Mouse (Mus musculus) hindbrain, embryonic 16.5 days (tissue): Measurements from ENCODE around the gene Kcnj1. TPM values are rescaled to one million over a fixed set of nuclear protein-coding genes. Genes with fewer than 3 reads are reported as not detected.

Experiments used
- ATAC-seq: fragments of 200-750 bp; cut with Nextera tagmentation; 2 replicates; pipeline ENCODE4 v1.8.0; 2017; ENCODE audit warnings: moderate TSS enrichment, moderate library complexity
- H3K27ac ChIP-seq: fragments of 300-500 bp; sonication (generic); 2 replicates; pipeline ENCODE4 v1.5.1; 2014; ENCODE audit warnings: low read depth, mild to moderate bottlenecking, control low read depth, low read length, moderate library complexity
- H3K27me3 ChIP-seq: fragments of 300-500 bp; sonication (generic); replicated peaks from 2 replicates; pipeline ENCODE4 v1.6.1; 2014; ENCODE audit warnings: low read length; ENCODE audit not compliant: control insufficient read depth, insufficient read depth
- H3K36me3 ChIP-seq: fragments of 300-500 bp; sonication (generic); 2 replicates; pipeline ENCODE4 v1.6.1; 2014; ENCODE audit warnings: mild to moderate bottlenecking, low read length, moderate library complexity, mixed read lengths; ENCODE audit not compliant: control insufficient read depth, insufficient read depth
- H3K4me1 ChIP-seq: fragments of 300-500 bp; sonication (generic); 2 replicates; pipeline ENCODE4 v1.6.1; 2014; ENCODE audit warnings: low read depth, low read length; ENCODE audit not compliant: control insufficient read depth, insufficient read depth
- H3K4me2 ChIP-seq: fragments of 300-500 bp; sonication (generic); 2 replicates; pipeline ENCODE4 v1.6.1; 2014; ENCODE audit warnings: mild to moderate bottlenecking, low read length, control low read depth, moderate library complexity
- H3K4me3 ChIP-seq: fragments of 300-500 bp; sonication (generic); 2 replicates; pipeline ENCODE4 v1.5.1; 2014; ENCODE audit warnings: mild to moderate bottlenecking, low read length, control low read depth, moderate library complexity
- H3K9ac ChIP-seq: fragments of 300-500 bp; sonication (generic); 2 replicates; pipeline ENCODE4 v1.6.1; 2014; ENCODE audit warnings: low read depth, mild to moderate bottlenecking, control low read depth, low read length, moderate library complexity
- H3K9me3 ChIP-seq: fragments of 300-500 bp; sonication (generic); 2 replicates; pipeline ENCODE4 v1.6.1; 2014; ENCODE audit warnings: mild to moderate bottlenecking, low read length, moderate library complexity; ENCODE audit not compliant: control insufficient read depth
- WGBS: fragments of 180-500 bp; shearing (Covaris S2); extraction: QIAGEN DNeasy Blood & Tissue Kit; methylation state at CpG from one replicate; pipeline ENCODE4 v1.1.7; 2014; 5-methylcytosine and 5-hydroxymethylcytosine counted together
- polyA plus RNA-seq: library from polyadenylated mRNA; unstranded; fragments of >200 nt; fragmentation: Nextera tagmentation; extraction: Ambion mirVana; gene quantifications from 2 replicates; pipeline ENCODE4 v1.2.1, GENCODE M21; 2015

The Kcnj1 gene
- polyA plus RNA-seq, 1 experiment from 2014 or later, result not detected

GRCm38 (mm10) chr9:32408730-32409059 is 36.4 kb downstream of the Kcnj1 start:
- Histone ChIP-seq H3K4me3 (peak overlapping the region; percentile 53), H3K9ac (peak overlapping the region; percentile 72; the same call in 1 of the 2 replicates), H3K4me2 (peak overlapping the region; percentile 99)

GRCm38 (mm10) chr9:32409060-32409961 is 37.0 kb downstream of the Kcnj1 start:
- ATAC-seq, result peak; percentile 31; the same call in 1 of the 2 replicates
- Histone ChIP-seq H3K4me2 (peak overlapping the region; percentile 99), H3K27ac (no peak overlapping the region), H3K9me3 (no peaks in the 10 kb centered on the region), H3K4me1 (peaks cover 8% of the 10 kb centered on the region), H3K36me3 (no peaks in the 10 kb centered on the region), H3K4me3 (peak overlapping the region; percentile 53), H3K27me3 (peaks cover 8% of the 10 kb centered on the region), H3K9ac (peak overlapping the region; percentile 72)
- 1% methylated on average over 47 of the region's 47 CpGs for WGBS

More at GRCm38 (mm10) chr9:32408730-32409059, 36.4 kb downstream of the Kcnj1 start:
- Histone ChIP-seq H3K27ac (no peak overlapping the region), H3K27me3 (peaks cover 8% of the 10 kb centered on the region), H3K4me1 (peaks cover 8% of the 10 kb centered on the region), H3K9me3 (no peaks in the 10 kb centered on the region), H3K36me3 (no peaks in the 10 kb centered on the region)
- ATAC-seq, result peak; percentile 15; the same call in 1 of the 2 replicates
- 6% methylated on average over 8 of the region's 8 CpGs for WGBS

DNA sequence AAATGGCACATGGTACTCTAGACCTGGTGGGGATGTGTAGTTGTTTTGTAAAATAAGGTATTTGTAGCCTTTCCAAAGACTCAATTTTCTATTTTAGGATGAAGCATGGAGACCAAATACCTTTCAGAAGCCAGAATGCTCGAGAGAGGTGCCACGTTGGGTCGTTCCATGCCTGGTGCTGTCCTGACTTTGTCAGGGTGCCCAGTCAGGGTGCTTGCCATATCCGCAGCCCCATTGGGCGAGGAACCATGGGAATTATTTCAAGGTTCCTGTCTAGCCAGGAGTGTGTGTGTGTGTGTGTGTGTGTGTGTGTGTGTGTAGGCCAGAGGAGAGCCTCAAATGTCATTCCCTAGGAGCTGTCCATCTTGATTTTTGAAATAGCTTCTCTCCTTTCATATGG is 38.4 kb downstream of the Kcnj1 start:
- Histone ChIP-seq H3K9ac (no peak overlapping the region), H3K27ac (no peak overlapping the region), H3K9me3 (no peaks in the 10 kb centered on the region), H3K4me2 (no peak overlapping the region), H3K36me3 (no peaks in the 10 kb centered on the region), H3K4me1 (peaks cover 8% of the 10 kb centered on the region), H3K27me3 (peaks cover 8% of the 10 kb centered on the region), H3K4me3 (no peak overlapping the region)
- no peak for ATAC-seq
- 92% methylated on average over 5 of the region's 5 CpGs for WGBS

DNA sequence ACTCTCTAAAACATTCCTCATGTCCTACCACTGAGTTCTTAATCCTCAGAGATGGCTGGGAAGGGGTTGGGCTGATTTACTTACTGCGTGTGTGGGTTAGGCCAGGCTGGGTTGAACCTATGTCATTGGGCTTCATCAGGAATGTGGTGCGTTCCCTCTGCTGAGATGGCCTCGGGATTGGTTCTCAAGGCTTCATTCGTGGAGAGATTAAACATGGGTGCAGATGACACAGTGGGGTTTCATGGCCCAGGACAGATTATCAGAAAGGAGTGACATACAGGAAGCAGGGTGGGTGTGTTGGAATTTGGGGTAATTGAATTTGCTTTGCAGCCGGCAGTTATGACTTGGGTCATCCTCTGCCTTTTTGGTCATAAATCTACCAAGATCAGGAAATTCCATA is 39.2 kb downstream of the Kcnj1 start:
- Histone ChIP-seq H3K4me2 (no peak overlapping the region), H3K36me3 (no peaks in the 10 kb centered on the region), H3K27ac (no peak overlapping the region), H3K27me3 (peaks cover 8% of the 10 kb centered on the region), H3K9ac (no peak overlapping the region), H3K9me3 (no peaks in the 10 kb centered on the region), H3K4me1 (peaks cover 8% of the 10 kb centered on the region), H3K4me3 (no peak overlapping the region)
- WGBS, result 94% methylated on average over 5 of the region's 5 CpGs
- no peak for ATAC-seq

DNA sequence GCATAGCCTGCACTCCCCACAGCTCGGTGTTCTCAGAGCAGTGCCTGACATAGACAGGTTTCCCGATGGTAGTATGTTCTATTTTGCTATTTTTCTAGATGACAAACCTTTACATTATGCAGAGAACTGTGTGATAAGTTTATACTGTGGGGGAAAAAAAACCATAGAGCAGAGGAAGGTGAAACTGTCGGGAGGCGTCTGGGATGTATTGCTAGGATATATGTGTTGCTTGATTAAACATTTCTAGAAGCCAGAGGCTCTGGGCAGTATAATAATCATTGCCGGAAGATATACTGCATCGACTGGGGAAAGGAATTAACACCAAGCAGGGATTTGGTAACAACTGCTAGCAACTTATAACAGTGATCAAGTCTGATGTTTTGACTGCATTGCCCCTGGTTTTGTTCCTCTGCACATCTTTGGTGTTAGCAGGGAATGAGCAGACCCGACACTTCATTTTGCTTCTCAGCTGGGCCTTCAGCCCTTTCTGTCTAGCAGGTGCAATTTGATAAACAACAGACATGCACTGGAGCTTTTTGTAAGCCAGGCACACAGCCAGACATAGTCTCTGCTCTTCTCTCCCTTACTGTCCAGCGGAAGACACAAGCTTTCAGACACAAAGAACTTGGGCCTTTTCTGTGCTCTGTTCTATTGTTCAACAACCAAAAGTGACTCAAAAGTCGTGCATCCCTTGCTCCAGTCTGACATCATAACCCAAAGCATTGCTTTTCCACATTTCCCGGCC is 40.7 kb downstream of the Kcnj1 start:
- Histone ChIP-seq H3K27me3 (peaks cover 5% of the 10 kb centered on the region), H3K4me2 (no peak overlapping the region), H3K4me1 (peaks cover 8% of the 10 kb centered on the region), H3K4me3 (no peak overlapping the region), H3K27ac (no peak overlapping the region), H3K9ac (no peak overlapping the region), H3K36me3 (no peaks in the 10 kb centered on the region), H3K9me3 (no peaks in the 10 kb centered on the region)
- ATAC-seq, result no peak
- WGBS, result 65% methylated on average over 10 of the region's 10 CpGs

- 50% methylated on average over 1 of the region's 1 CpGs for WGBS
- Histone ChIP-seq H3K9ac (no peak overlapping the region), H3K4me2 (no peak overlapping the region), H3K36me3 (no peaks in the 10 kb centered on the region), H3K9me3 (no peaks in the 10 kb centered on the region), H3K27me3 (0 out of 2 replicates have a peak, but pooled peaks cover 5% of the 10 kb centered on the region), H3K27ac (no peak overlapping the region), H3K4me1 (no peaks in the 10 kb centered on the region), H3K4me3 (no peak overlapping the region)
- ATAC-seq, result no peak
Observed at GRCm38 (mm10) chr9:32414956-32415355, 42.7 kb downstream of the Kcnj1 start.

GRCm38 (mm10) chr9:32415952-32416351 is 43.7 kb downstream of the Kcnj1 start:
- H3K36me3 ChIP-seq, result no peaks in the 10 kb centered on the region
- H3K4me3 ChIP-seq, result no peak overlapping the region
- H3K9me3 ChIP-seq, result no peaks in the 10 kb centered on the region
- no peak overlapping the region for H3K27ac ChIP-seq
- no peak overlapping the region for H3K9ac ChIP-seq
- H3K4me1 ChIP-seq, result no peaks in the 10 kb centered on the region
- H3K27me3 ChIP-seq, result 0 out of 2 replicates have a peak, but pooled peaks cover under 1% of the 10 kb centered on the region
- no peak overlapping the region for H3K4me2 ChIP-seq
- WGBS, result 94% methylated on average over 3 of the region's 3 CpGs
- no peak for ATAC-seq

DNA sequence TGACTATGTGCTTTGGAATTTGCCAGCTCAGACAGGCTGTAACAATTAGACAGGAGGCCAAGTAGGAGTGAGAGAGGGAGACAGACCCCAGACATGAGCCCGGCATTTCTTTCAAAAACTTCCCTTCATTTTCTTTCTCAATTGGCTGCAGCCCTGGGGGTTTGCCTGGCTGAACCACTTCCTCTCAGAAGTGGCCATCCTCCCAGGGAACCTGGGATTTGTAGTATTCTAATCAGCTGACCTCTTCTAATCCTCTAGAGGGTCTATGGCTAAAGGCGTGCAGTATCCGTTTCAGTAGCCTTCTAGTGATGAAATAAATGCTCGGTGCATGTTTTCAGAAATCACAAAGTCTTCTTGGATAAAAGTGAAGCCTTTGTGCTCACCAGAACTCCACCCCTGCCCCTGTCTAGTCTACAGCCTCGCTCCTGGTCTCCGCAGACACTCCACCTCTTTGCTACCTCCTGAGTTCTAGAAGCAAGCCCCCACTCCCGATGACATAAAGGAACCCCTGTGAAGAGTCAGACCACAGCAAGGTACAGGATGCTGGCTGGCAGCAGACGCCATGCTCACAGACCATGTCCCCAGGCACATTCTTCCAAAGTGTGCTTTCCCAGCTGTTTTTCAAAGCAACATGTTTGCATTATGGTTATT is 45.3 kb downstream of the Kcnj1 start:
- Histone ChIP-seq H3K27ac (no peak overlapping the region), H3K27me3 (no peaks in the 10 kb centered on the region), H3K4me1 (no peaks in the 10 kb centered on the region), H3K4me3 (no peak overlapping the region), H3K36me3 (no peaks in the 10 kb centered on the region), H3K9me3 (no peaks in the 10 kb centered on the region), H3K4me2 (0 out of 2 replicates have a peak overlapping the region, but pooled peaks have one; percentile 11), H3K9ac (no peak overlapping the region)
- 49% methylated on average over 8 of the region's 8 CpGs for WGBS
- no peak for ATAC-seq

GRCm38 (mm10) chr9:32420711-32421110 is 48.4 kb downstream of the Kcnj1 start:
- Histone ChIP-seq H3K4me3 (no peak overlapping the region), H3K36me3 (no peaks in the 10 kb centered on the region), H3K4me2 (no peak overlapping the region), H3K9ac (no peak overlapping the region), H3K27ac (no peak overlapping the region), H3K4me1 (no peaks in the 10 kb centered on the region), H3K9me3 (no peaks in the 10 kb centered on the region), H3K27me3 (no peaks in the 10 kb centered on the region)
- ATAC-seq, result no peak
